Mouse (Mus musculus): ENCODE results near the gene Pax4. TPM values are rescaled to one million over a fixed set of nuclear protein-coding genes. Genes with fewer than 3 reads are reported as not detected.

Gene Pax4
- polyA plus RNA-seq, 1 experiment from 2014 or later, result not detected

Other genes with a start within 250 kb of the Pax4 start
- 33.3 and 38.4 TPM in 2 replicates for gene Zfp800, start 51.3 kb downstream of the Pax4 start, polyA plus RNA-seq (2015; fragmentation: Nextera tagmentation; extraction: Ambion mirVana)
- gene Arf5, start 25.8 kb downstream of the Pax4 start, polyA plus RNA-seq (2015; fragmentation: Nextera tagmentation; extraction: Ambion mirVana), result 388 and 403 TPM in 2 replicates
- 0.44 and 1.2 TPM in 2 replicates for gene Fscn3, start 21.6 kb downstream of the Pax4 start, polyA plus RNA-seq (2015; fragmentation: Nextera tagmentation; extraction: Ambion mirVana)
- 3.7 and 4.4 TPM in 2 replicates for gene Gcc1, start 21.0 kb downstream of the Pax4 start, polyA plus RNA-seq (2015; fragmentation: Nextera tagmentation; extraction: Ambion mirVana)
- 55.2 and 63.2 TPM in 2 replicates for gene Snd1, start 25.8 kb upstream of the Pax4 start, polyA plus RNA-seq (2015; fragmentation: Nextera tagmentation; extraction: Ambion mirVana)